Mouse (Mus musculus) MEL (cell line): ENCODE data around the gene Dennd1b. TPM values are rescaled to one million over a fixed set of nuclear protein-coding genes. Genes with fewer than 3 reads are reported as not detected.

Source experiments
- DNase-seq: peaks from one replicate; pipeline ENCODE4 v3.0.0; 2011; ENCODE audit warnings: low read depth, low spot score
- H3K27ac ChIP-seq: 2 replicates; pipeline ENCODE4 v1.5.1; 2012; ENCODE audit warnings: low read depth, mild to moderate bottlenecking, control low read depth, low read length, moderate library complexity; ENCODE audit not compliant: control insufficient read depth
- H3K27me3 ChIP-seq, 2 experiments: fragments of 150-350 bp in 1 of 2; sonication (generic) in 1 of 2; 2 replicates each; pipeline ENCODE4 v1.6.1; 2012; ENCODE audit warnings: low read length in 2 of 2, mild to moderate bottlenecking in 2 of 2, improper control_type of control experiment in 1 of 2, moderate library complexity in 1 of 2; ENCODE audit not compliant: insufficient read depth in 2 of 2, control insufficient read depth in 1 of 2
- H3K36me3 ChIP-seq, 2 experiments: 2 replicates each; pipeline ENCODE4 v1.6.1; 2012 to 2014; ENCODE audit warnings: low read length in 2 of 2, improper control_type of control experiment in 1 of 2, inconsistent platforms in 1 of 2, mild to moderate bottlenecking in 1 of 2; ENCODE audit not compliant: insufficient read depth in 2 of 2, control insufficient read depth in 1 of 2
- H3K4me1 ChIP-seq, 2 experiments: fragments of 150-350 bp in 1 of 2; sonication (generic) in 1 of 2; 2 replicates each; pipeline ENCODE4 v1.6.1; 2012; ENCODE audit warnings: low read length in 2 of 2, improper control_type of control experiment in 1 of 2, mild to moderate bottlenecking in 1 of 2; ENCODE audit not compliant: insufficient read depth in 2 of 2, control insufficient read depth in 1 of 2
- H3K4me3 ChIP-seq, 2 experiments: fragments of 150-350 bp in 1 of 2; sonication (generic) in 1 of 2; 2 replicates each; pipeline ENCODE4 v1.5.1; 2012; ENCODE audit warnings: low read depth in 2 of 2, low read length in 2 of 2, mild to moderate bottlenecking in 2 of 2, moderate library complexity in 2 of 2, control low read depth in 1 of 2, improper control_type of control experiment in 1 of 2; ENCODE audit not compliant: control insufficient read depth in 1 of 2, insufficient read depth in 1 of 2
- H3K79me2 ChIP-seq: 2 replicates; pipeline ENCODE4 v1.6.1; 2012; ENCODE audit warnings: mild to moderate bottlenecking, low read length, moderate library complexity; ENCODE audit not compliant: control insufficient read depth, poor library complexity, insufficient read depth
- H3K9ac ChIP-seq: 2 replicates; pipeline ENCODE4 v1.6.1; 2012; ENCODE audit warnings: low read depth, mild to moderate bottlenecking, control low read depth, low read length, moderate library complexity; ENCODE audit not compliant: control insufficient read depth, poor library complexity, severe bottlenecking
- H3K9me3 ChIP-seq: fragments of 150-350 bp; sonication (generic); replicated peaks from 2 replicates; pipeline ENCODE4 v1.6.1; 2012; ENCODE audit warnings: mild to moderate bottlenecking, low read length, improper control_type of control experiment, moderate library complexity; ENCODE audit not compliant: insufficient read depth
- BHLHE40 ChIP-seq: IDR thresholded peaks from 2 replicates; pipeline ENCODE4 v1.6.1; 2012; ENCODE audit warnings: low read depth, mild to moderate bottlenecking, inconsistent platforms, low read length, improper control_type of control experiment, borderline replicate concordance
- CHD2 ChIP-seq: IDR thresholded peaks from 2 replicates; pipeline ENCODE4 v1.6.1; 2011; ENCODE audit warnings: low read length, improper control_type of control experiment
- CTCF ChIP-seq, 3 experiments: IDR thresholded peaks in 2 of 3; conservative IDR thresholded peaks in 1 of 3; 2 replicates each; pipeline ENCODE4 v1.5.1; 2011 to 2012; ENCODE audit warnings: low read length in 3 of 3, low read depth in 2 of 3, mild to moderate bottlenecking in 2 of 3, improper control_type of control experiment in 1 of 3, inconsistent platforms in 1 of 3, mixed read lengths in 1 of 3, moderate library complexity in 1 of 3; ENCODE audit not compliant: control insufficient read depth in 1 of 3, insufficient read depth in 1 of 3, poor library complexity in 1 of 3, severe bottlenecking in 1 of 3
- GATA1 ChIP-seq: IDR thresholded peaks from 2 replicates; pipeline ENCODE4 v1.6.1; 2011; ENCODE audit warnings: low read depth, low read length, improper control_type of control experiment
- HCFC1 ChIP-seq: IDR thresholded peaks from 2 replicates; pipeline ENCODE4 v1.6.1; 2012; ENCODE audit warnings: low read depth, mild to moderate bottlenecking, inconsistent platforms, low read length, improper control_type of control experiment, moderate library complexity
- KAT2A ChIP-seq: conservative IDR thresholded peaks from 2 replicates; pipeline ENCODE4 v1.6.1; 2012; ENCODE audit warnings: low read depth, low read length, improper control_type of control experiment, inconsistent platforms
- MAFK ChIP-seq: IDR thresholded peaks from 2 replicates; pipeline ENCODE4 v1.6.1; 2011; ENCODE audit warnings: low read depth, mild to moderate bottlenecking, low read length, improper control_type of control experiment, borderline replicate concordance
- MAZ ChIP-seq: IDR thresholded peaks from 2 replicates; pipeline ENCODE4 v1.6.1; 2012; ENCODE audit warnings: low read depth, mild to moderate bottlenecking, inconsistent platforms, low read length, improper control_type of control experiment
- MXI1 ChIP-seq: IDR thresholded peaks from 2 replicates; pipeline ENCODE4 v1.6.1; 2011; ENCODE audit warnings: mild to moderate bottlenecking, low read depth, low read length, improper control_type of control experiment
- MYB ChIP-seq: IDR thresholded peaks from 2 replicates; pipeline ENCODE4 v1.6.1; 2011; ENCODE audit warnings: mild to moderate bottlenecking, low read depth, low read length, improper control_type of control experiment
- MYC ChIP-seq: IDR thresholded peaks from 2 replicates; pipeline ENCODE4 v1.6.1; 2011; ENCODE audit warnings: low read depth, mild to moderate bottlenecking, low read length, improper control_type of control experiment, moderate library complexity
- NELFE ChIP-seq: IDR thresholded peaks from 2 replicates; pipeline ENCODE4 v1.6.1; 2011; ENCODE audit warnings: low read depth, low read length, improper control_type of control experiment
- NRF1 ChIP-seq: IDR thresholded peaks from 2 replicates; pipeline ENCODE4 v1.6.1; 2014; ENCODE audit warnings: low read depth, mild to moderate bottlenecking, inconsistent platforms, low read length, improper control_type of control experiment, moderate library complexity; ENCODE audit not compliant: poor library complexity, insufficient read depth, severe bottlenecking
- POLR2AphosphoS2 ChIP-seq: IDR thresholded peaks from 2 replicates; pipeline ENCODE4 v1.6.1; 2011; ENCODE audit warnings: low read length, improper control_type of control experiment
- POLR2AphosphoS5 ChIP-seq: IDR thresholded peaks from 2 replicates; pipeline ENCODE4 v1.6.1; 2012; ENCODE audit warnings: low read depth, borderline replicate concordance, mild to moderate bottlenecking, inconsistent platforms, low read length, moderate library complexity, mixed read lengths
- RCOR1 ChIP-seq: IDR thresholded peaks from 2 replicates; pipeline ENCODE4 v1.6.1; 2012; ENCODE audit warnings: low read depth, mild to moderate bottlenecking, inconsistent platforms, low read length, improper control_type of control experiment
- SMC3 ChIP-seq: IDR thresholded peaks from 2 replicates; pipeline ENCODE4 v1.6.1; 2011; ENCODE audit warnings: low read depth, low read length, improper control_type of control experiment
- TBP ChIP-seq: IDR thresholded peaks from 2 replicates; pipeline ENCODE4 v1.8.0; 2011; ENCODE audit warnings: low read depth, low read length, improper control_type of control experiment
- USF1 ChIP-seq: IDR thresholded peaks from 2 replicates; pipeline ENCODE4 v1.6.1; 2014; ENCODE audit warnings: low read depth, mild to moderate bottlenecking, inconsistent platforms, low read length, improper control_type of control experiment, moderate library complexity
- USF2 ChIP-seq, 2 experiments: IDR thresholded peaks; 2 replicates each; pipeline ENCODE4 v1.6.1; 2011 to 2012; ENCODE audit warnings: improper control_type of control experiment in 2 of 2, low read length in 2 of 2, borderline replicate concordance in 1 of 2, inconsistent platforms in 1 of 2, low read depth in 1 of 2, mild to moderate bottlenecking in 1 of 2; ENCODE audit not compliant: insufficient read depth in 1 of 2
- ZC3H11A ChIP-seq: IDR thresholded peaks from 2 replicates; pipeline ENCODE4 v1.6.1; 2012; ENCODE audit warnings: low read depth, mild to moderate bottlenecking, inconsistent platforms, low read length, improper control_type of control experiment
- ZMIZ1 ChIP-seq: IDR thresholded peaks from 2 replicates; pipeline ENCODE4 v1.6.1; 2012; ENCODE audit warnings: low read depth, mild to moderate bottlenecking, inconsistent platforms, low read length, improper control_type of control experiment, moderate library complexity
- ZNF384 ChIP-seq: IDR thresholded peaks from 2 replicates; pipeline ENCODE4 v1.6.1; 2012; ENCODE audit warnings: low read depth, mild to moderate bottlenecking, inconsistent platforms, low read length, improper control_type of control experiment
- polyA plus RNA-seq, 2 experiments: library from polyadenylated mRNA; stranded (reverse) in 1 of 2; unstranded in 1 of 2; fragments of >175 nt in 1 of 2; fragments of >200 nt in 1 of 2; gene quantifications; 2 replicates each; pipeline versions ENCODE4 v1.2.1 to v1.2.4; 2012; ENCODE audit warnings: low replicate concordance in 2 of 2, low read depth in 1 of 2; ENCODE audit not compliant: insufficient read length in 2 of 2, insufficient read depth in 1 of 2, missing spikeins in 1 of 2
- total RNA-seq: library from RNA; depleted of rRNA; stranded (reverse); fragments of 300-350 nt; gene quantifications from 2 replicates; pipeline ENCODE4 v1.2.3, GENCODE M21; 2012

The Dennd1b gene
- total and polyA plus RNA-seq, 3 experiments = 3.9 to 4.1 TPM; not detected in 1

DNA sequence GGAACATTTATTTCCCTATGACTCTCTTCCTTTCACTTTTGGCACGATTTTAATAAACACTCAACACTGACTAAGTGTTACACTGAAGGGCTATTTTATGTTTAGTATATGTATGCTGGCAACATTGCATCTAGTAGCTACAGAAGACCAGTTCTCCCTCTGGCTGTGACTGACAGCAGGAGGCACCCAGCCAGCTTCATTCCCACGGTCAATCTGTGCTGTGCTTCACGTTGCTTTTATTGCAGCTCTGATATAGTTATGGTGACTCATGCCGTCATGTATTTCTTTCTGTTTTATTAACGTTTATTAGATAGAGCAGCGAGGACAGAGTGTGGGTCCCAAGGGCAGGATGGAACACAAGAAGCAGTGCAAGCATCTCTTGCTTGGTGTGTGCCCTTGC, 20.2 kb downstream of the Dennd1b start:
- Histone ChIP-seq H3K27me3 (no peaks in the 10 kb centered on the region), H3K9ac (no peak overlapping the region), H3K79me2 (peaks cover 2% of the 10 kb centered on the region; the same call in 1 of the 2 replicates), H3K4me1 (0 out of 4 replicates have a peak, but pooled peaks cover 0 to 3% of the 10 kb centered on the region in 2 experiments), H3K36me3 (no peaks in the 10 kb centered on the region), H3K4me3 (no peak overlapping the region), H3K27ac (no peak overlapping the region), H3K9me3 (no peaks in the 10 kb centered on the region)
- DNase-seq = no peak
- TF ChIP-seq CHD2 (no peak), MYC (no peak), POLR2AphosphoS2 (no peak), MYB (no peak), SMC3 (no peak), USF1 (no peak), NRF1 (no peak), MXI1 (no peak), MAFK (no peak), KAT2A (no peak), MAZ (no peak), TBP (no peak), BHLHE40 (no peak), HCFC1 (no peak), RCOR1 (no peak)

- H3K79me2 ChIP-seq = peaks cover 2% of the 10 kb centered on the region; the same call in 1 of the 2 replicates
- no peak overlapping the region for H3K27ac ChIP-seq
- 0 out of 4 replicates have a peak, but pooled peaks cover 0 to 3% of the 10 kb centered on the region in 2 experiments for H3K4me1 ChIP-seq
- TF ChIP-seq KAT2A (no peak), MAZ (no peak), ZC3H11A (no peak), ZNF384 (no peak), HCFC1 (no peak), NELFE (no peak), BHLHE40 (no peak), CTCF (IDR thresholded peaks at IDR 0.05 in 2 of 3, conservative IDR thresholded peaks at IDR 0.05 in 1 of 3; ENCODE audit: control insufficient read depth in 1 of 3, insufficient read depth in 1 of 3, low read depth in 2 of 3, low read length in 3 of 3, poor library complexity in 1 of 3, severe bottlenecking in 1 of 3) (no peak), ZMIZ1 (no peak), GATA1 (no peak), POLR2AphosphoS5 (no peak), USF2 (IDR thresholded peaks at IDR 0.05; ENCODE audit: borderline replicate concordance in 1 of 2, insufficient read depth in 1 of 2, low read depth in 1 of 2, low read length in 2 of 2) (no peak), MYC (no peak), TBP (no peak)
- TF ChIP-seq, all 39 proteins: peak for 0
- Histone ChIP-seq H3K36me3 (no peaks in the 10 kb centered on the region), H3K4me3 (no peak overlapping the region), H3K9ac (no peak overlapping the region), H3K9me3 (no peaks in the 10 kb centered on the region), H3K27me3 (no peaks in the 10 kb centered on the region)
- no peak for DNase-seq
Measured at GRCm38 (mm10) chr1:138984161-138984560, 20.9 kb downstream of the Dennd1b start.
